Mouse (Mus musculus): ENCODE results near the gene Fam81b. TPM values are rescaled to one million over a fixed set of nuclear protein-coding genes. Genes with fewer than 3 reads are reported as not detected.

Fam81b gene
- polyA plus RNA-seq, 1 experiment: not detected

DNA sequence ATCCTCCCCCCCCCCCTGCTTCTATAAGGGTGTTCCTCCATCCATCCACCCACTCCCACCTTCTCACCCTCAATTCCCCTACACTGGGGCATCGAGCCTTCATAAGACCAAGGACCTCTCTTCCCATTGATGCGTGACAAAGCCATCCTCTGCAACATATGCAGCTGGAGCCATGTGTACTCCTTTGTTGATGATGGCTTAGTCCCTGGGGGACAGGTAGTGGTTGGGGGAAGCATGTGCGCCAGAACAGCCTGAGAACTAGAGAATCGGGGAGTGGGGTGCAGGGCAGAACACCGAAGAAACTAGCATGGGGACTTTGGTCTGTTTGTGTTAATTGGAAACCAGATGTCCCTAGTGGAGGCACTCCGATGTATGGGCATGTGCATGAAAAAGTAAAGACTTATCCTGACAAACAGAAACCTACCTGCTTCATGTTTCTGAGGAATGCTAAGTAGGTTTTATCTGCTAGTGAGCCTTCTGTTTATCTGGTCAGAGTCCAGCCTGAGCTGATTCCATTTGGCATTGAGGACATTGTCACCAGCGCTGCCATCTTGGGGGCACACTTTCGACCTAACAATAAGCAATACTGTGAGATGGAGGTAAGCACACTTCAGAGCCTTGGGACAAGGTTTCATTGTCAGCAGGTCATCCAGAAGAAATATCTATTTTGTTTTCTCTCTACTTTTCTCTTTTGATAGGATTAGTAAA, 109.3 kb downstream of the Fam81b start:
- Histone ChIP-seq H3ac (ENCODE audit: control insufficient read depth, insufficient read length, low read depth) (no peak overlapping the region), H3K79me2 (ENCODE audit: control insufficient read depth, insufficient read depth) (no peaks in the 10 kb centered on the region), H3K79me3 (ENCODE audit: low read depth) (no peaks in the 10 kb centered on the region), H3K27me3 (ENCODE audit: control insufficient read depth, insufficient read depth, insufficient read length) (no peaks in the 10 kb centered on the region), H3K36me3 (ENCODE audit: control insufficient read depth, insufficient read depth) (peaks cover 14% of the 10 kb centered on the region), H3K4me3 (ENCODE audit: insufficient read depth, poor library complexity, severe bottlenecking) (no peak overlapping the region)
- TF ChIP-seq MYOG (IDR thresholded peaks at IDR 0.05; ENCODE audit: control insufficient read depth, extremely low read depth, insufficient read length) (no peak), CTCF (IDR thresholded peaks at IDR 0.05; ENCODE audit: control insufficient read depth, insufficient read depth, insufficient read length) (no peak), MAX (IDR thresholded peaks at IDR 0.05) (no peak), MYOD1 (IDR thresholded peaks at IDR 0.05; ENCODE audit: control insufficient read depth, insufficient read length, low read depth) (no peak), FOSL1 (IDR thresholded peaks at IDR 0.05; ENCODE audit: insufficient read depth, low read length, poor library complexity, severe bottlenecking) (no peak), CEBPB (IDR thresholded peaks at IDR 0.05; ENCODE audit: low read depth) (no peak), USF1 (IDR thresholded peaks at IDR 0.05; ENCODE audit: low read depth) (no peak)

DNA sequence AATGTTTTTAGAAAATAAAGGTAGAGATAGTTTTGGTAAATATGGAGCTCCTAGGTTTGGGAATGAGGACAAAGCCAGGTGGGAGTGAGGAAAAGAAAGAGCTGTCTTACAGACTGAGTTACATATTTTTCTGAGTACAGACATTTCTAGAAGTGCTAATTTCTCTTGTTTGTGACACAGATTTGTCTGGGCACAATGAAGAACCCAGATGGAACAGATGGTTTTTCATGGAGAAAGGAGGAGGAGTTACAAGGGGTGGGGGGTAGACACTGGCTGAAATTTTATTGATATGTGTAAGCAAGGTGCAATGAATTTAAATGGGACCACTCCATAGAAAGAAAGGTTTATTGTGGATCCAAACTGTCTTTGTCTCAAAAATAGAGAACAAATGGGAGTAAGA, 109.9 kb downstream of the Fam81b start:
- Histone ChIP-seq H3K36me3 (ENCODE audit: control insufficient read depth, insufficient read depth) (peaks cover 14% of the 10 kb centered on the region), H3K79me3 (ENCODE audit: low read depth) (no peaks in the 10 kb centered on the region), H3K27me3 (ENCODE audit: control insufficient read depth, insufficient read depth, insufficient read length) (no peaks in the 10 kb centered on the region), H3K79me2 (ENCODE audit: control insufficient read depth, insufficient read depth) (no peaks in the 10 kb centered on the region), H3K4me3 (ENCODE audit: insufficient read depth, poor library complexity, severe bottlenecking) (no peak overlapping the region), H3ac (ENCODE audit: control insufficient read depth, insufficient read length, low read depth) (no peak overlapping the region)
- TF ChIP-seq CEBPB (IDR thresholded peaks at IDR 0.05; ENCODE audit: low read depth) (no peak), USF1 (IDR thresholded peaks at IDR 0.05; ENCODE audit: low read depth) (no peak), CTCF (IDR thresholded peaks at IDR 0.05; ENCODE audit: control insufficient read depth, insufficient read depth, insufficient read length) (no peak), MAX (IDR thresholded peaks at IDR 0.05) (no peak), FOSL1 (IDR thresholded peaks at IDR 0.05; ENCODE audit: insufficient read depth, low read length, poor library complexity, severe bottlenecking) (no peak), MYOG (IDR thresholded peaks at IDR 0.05; ENCODE audit: control insufficient read depth, extremely low read depth, insufficient read length) (no peak), MYOD1 (IDR thresholded peaks at IDR 0.05; ENCODE audit: control insufficient read depth, insufficient read length, low read depth) (no peak)

GRCm38 (mm10) chr13:76190273-76190672, 114.6 kb downstream of the Fam81b start:
- TF ChIP-seq MYOG (IDR thresholded peaks at IDR 0.05; ENCODE audit: control insufficient read depth, extremely low read depth, insufficient read length): no peak
- TF ChIP-seq FOSL1 (IDR thresholded peaks at IDR 0.05; ENCODE audit: insufficient read depth, low read length, poor library complexity, severe bottlenecking): no peak
- TF ChIP-seq CTCF (IDR thresholded peaks at IDR 0.05; ENCODE audit: control insufficient read depth, insufficient read depth, insufficient read length): no peak
- TF ChIP-seq MYOD1 (IDR thresholded peaks at IDR 0.05; ENCODE audit: control insufficient read depth, insufficient read length, low read depth): no peak
- Histone ChIP-seq H3K4me3 (ENCODE audit: insufficient read depth, poor library complexity, severe bottlenecking) (no peak overlapping the region), H3K36me3 (ENCODE audit: control insufficient read depth, insufficient read depth) (peaks cover 19% of the 10 kb centered on the region), H3K79me3 (ENCODE audit: low read depth) (no peaks in the 10 kb centered on the region), H3K27me3 (ENCODE audit: control insufficient read depth, insufficient read depth, insufficient read length) (no peaks in the 10 kb centered on the region), H3K79me2 (ENCODE audit: control insufficient read depth, insufficient read depth) (no peaks in the 10 kb centered on the region), H3ac (ENCODE audit: control insufficient read depth, insufficient read length, low read depth) (no peak overlapping the region)

DNA sequence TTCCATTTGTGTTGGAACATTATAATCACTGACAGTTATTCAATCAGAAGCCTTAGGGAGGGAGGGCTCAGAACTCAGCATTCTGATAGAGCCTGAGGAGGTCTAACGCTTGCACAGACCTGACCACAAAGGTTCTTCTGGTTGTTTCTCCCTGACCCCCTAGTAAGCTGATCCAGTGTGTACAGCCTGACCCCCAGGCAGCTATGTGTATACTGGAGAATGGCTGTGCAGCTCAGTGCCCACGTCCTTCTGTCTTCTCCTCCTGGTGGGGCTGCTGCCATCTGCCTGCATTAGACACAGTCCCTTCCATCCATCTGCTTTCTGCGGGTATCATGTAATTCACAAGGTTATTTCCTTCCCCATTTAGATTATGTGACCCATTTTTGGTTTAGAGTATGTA, 115.7 kb downstream of the Fam81b start:
- peaks cover 19% of the 10 kb centered on the region for H3K36me3 ChIP-seq (ENCODE audit: control insufficient read depth, insufficient read depth)
- H3K79me2 ChIP-seq (ENCODE audit: control insufficient read depth, insufficient read depth): no peaks in the 10 kb centered on the region
- H3K27me3 ChIP-seq (ENCODE audit: control insufficient read depth, insufficient read depth, insufficient read length): no peaks in the 10 kb centered on the region
- H3K4me3 ChIP-seq (ENCODE audit: insufficient read depth, poor library complexity, severe bottlenecking): no peak overlapping the region
- no peak overlapping the region for H3ac ChIP-seq (ENCODE audit: control insufficient read depth, insufficient read length, low read depth)
- TF ChIP-seq MAX (IDR thresholded peaks at IDR 0.05): no peak
- no peak for TF ChIP-seq CEBPB (IDR thresholded peaks at IDR 0.05; ENCODE audit: low read depth)
- no peak for TF ChIP-seq MYOG (IDR thresholded peaks at IDR 0.05; ENCODE audit: control insufficient read depth, extremely low read depth, insufficient read length)
- TF ChIP-seq USF1 (IDR thresholded peaks at IDR 0.05; ENCODE audit: low read depth): no peak
- H3K79me3 ChIP-seq (ENCODE audit: low read depth): no peaks in the 10 kb centered on the region

DNA sequence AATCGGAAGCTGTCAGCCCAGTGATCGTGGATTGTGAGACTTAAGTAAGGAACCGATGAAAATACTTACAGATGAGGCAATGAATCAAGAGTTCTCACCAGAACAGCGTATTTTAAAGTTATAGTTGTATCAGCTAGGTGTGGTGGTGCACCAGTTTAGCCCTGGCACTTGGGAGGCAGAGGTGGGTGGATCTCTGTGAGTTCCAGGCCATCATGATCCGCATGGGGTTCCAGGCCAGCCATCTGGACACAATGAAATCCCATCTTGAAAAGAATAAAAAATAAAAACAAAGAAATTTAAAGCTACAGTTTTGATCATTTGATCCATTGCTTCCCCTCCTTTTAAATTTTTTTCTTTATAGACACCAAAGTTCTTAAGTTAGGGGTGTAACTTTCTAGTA, 117.2 kb downstream of the Fam81b start:
- no peak for TF ChIP-seq MYOG (IDR thresholded peaks at IDR 0.05; ENCODE audit: control insufficient read depth, extremely low read depth, insufficient read length)
- no peak for TF ChIP-seq FOSL1 (IDR thresholded peaks at IDR 0.05; ENCODE audit: insufficient read depth, low read length, poor library complexity, severe bottlenecking)
- TF ChIP-seq CTCF (IDR thresholded peaks at IDR 0.05; ENCODE audit: control insufficient read depth, insufficient read depth, insufficient read length): no peak
- no peak for TF ChIP-seq CEBPB (IDR thresholded peaks at IDR 0.05; ENCODE audit: low read depth)
- TF ChIP-seq MYOD1 (IDR thresholded peaks at IDR 0.05; ENCODE audit: control insufficient read depth, insufficient read length, low read depth): no peak
- TF ChIP-seq USF1 (IDR thresholded peaks at IDR 0.05; ENCODE audit: low read depth): no peak
- no peak for TF ChIP-seq MAX (IDR thresholded peaks at IDR 0.05)
- H3K79me2 ChIP-seq (ENCODE audit: control insufficient read depth, insufficient read depth): no peaks in the 10 kb centered on the region
- H3ac ChIP-seq (ENCODE audit: control insufficient read depth, insufficient read length, low read depth): no peak overlapping the region
- peaks cover 22% of the 10 kb centered on the region for H3K36me3 ChIP-seq (ENCODE audit: control insufficient read depth, insufficient read depth)
- no peaks in the 10 kb centered on the region for H3K79me3 ChIP-seq (ENCODE audit: low read depth)
- no peak overlapping the region for H3K4me3 ChIP-seq (ENCODE audit: insufficient read depth, poor library complexity, severe bottlenecking)
- H3K27me3 ChIP-seq (ENCODE audit: control insufficient read depth, insufficient read depth, insufficient read length): no peaks in the 10 kb centered on the region

DNA sequence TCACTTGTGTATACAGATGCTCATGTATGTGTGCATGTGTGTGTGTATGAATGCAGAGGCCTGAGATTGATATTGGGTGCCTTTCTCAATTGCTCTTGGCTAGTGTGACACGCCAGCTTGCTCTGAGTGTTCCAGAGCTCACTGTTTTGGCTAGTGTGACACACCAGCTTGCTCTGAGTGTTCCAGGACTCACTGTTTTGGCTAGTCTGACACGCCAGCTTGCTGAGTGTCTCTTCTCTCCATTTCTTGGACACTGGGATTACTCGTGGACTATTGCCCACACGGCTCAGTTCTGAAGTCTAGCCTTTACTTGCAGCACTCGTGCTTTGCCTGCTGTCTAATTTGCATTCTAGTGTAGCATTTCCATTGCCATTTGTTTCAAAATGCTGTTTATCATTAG, 126.2 kb downstream of the Fam81b start:
- Histone ChIP-seq H3K4me3 (ENCODE audit: insufficient read depth, poor library complexity, severe bottlenecking) (no peak overlapping the region), H3K36me3 (ENCODE audit: control insufficient read depth, insufficient read depth) (peaks cover 37% of the 10 kb centered on the region), H3K27me3 (ENCODE audit: control insufficient read depth, insufficient read depth, insufficient read length) (no peaks in the 10 kb centered on the region), H3ac (ENCODE audit: control insufficient read depth, insufficient read length, low read depth) (no peak overlapping the region), H3K79me2 (ENCODE audit: control insufficient read depth, insufficient read depth) (no peaks in the 10 kb centered on the region), H3K79me3 (ENCODE audit: low read depth) (no peaks in the 10 kb centered on the region)
- TF ChIP-seq CTCF (IDR thresholded peaks at IDR 0.05; ENCODE audit: control insufficient read depth, insufficient read depth, insufficient read length) (no peak), CEBPB (IDR thresholded peaks at IDR 0.05; ENCODE audit: low read depth) (no peak), MYOG (IDR thresholded peaks at IDR 0.05; ENCODE audit: control insufficient read depth, extremely low read depth, insufficient read length) (no peak), FOSL1 (IDR thresholded peaks at IDR 0.05; ENCODE audit: insufficient read depth, low read length, poor library complexity, severe bottlenecking) (no peak), MYOD1 (IDR thresholded peaks at IDR 0.05; ENCODE audit: control insufficient read depth, insufficient read length, low read depth) (no peak), USF1 (IDR thresholded peaks at IDR 0.05; ENCODE audit: low read depth) (no peak), MAX (IDR thresholded peaks at IDR 0.05) (no peak)
